Mouse (Mus musculus): ENCODE measurements at regions not wholly inside any gene's neighbourhood (a gene's known extent, or its start where the extent isn't known, plus 50 kb on each side); places are given as distances from the start of the nearest gene placed in this dataset.

GRCm38 (mm10) chrX:107015335-107015734, 73.0 kb upstream of the P2ry10 start:
- TF ChIP-seq EP300 (IDR thresholded peaks at IDR 0.05; ENCODE audit: insufficient read depth, low read depth, low read length) (no peak), POLR2A (IDR thresholded peaks at IDR 0.05; ENCODE audit: insufficient read depth, low read depth, low read length) (no peak), CTCF (IDR thresholded peaks at IDR 0.05) (peak; percentile 66)
- no peaks in the 10 kb centered on the region for H3K36me3 ChIP-seq (ENCODE audit: control insufficient read depth, insufficient read depth, low read length)
- H3K4me1 ChIP-seq (ENCODE audit: control insufficient read depth, insufficient read depth, low read length): no peaks in the 10 kb centered on the region
- intact Hi-C loops (cut with DNase I): loop anchor here (2.0 to 10.0 kb wide), 2 partner anchors 149 to 221 kb away; no protein-coding TSS in a partner anchor
- WGBS: 4% methylated on average over 1 of the region's 1 CpGs
- no peak for DNase-seq
- H3K27ac ChIP-seq: no peak overlapping the region
- no peaks in the 10 kb centered on the region for H3K27me3 ChIP-seq (ENCODE audit: control insufficient read depth, insufficient read depth, low read length)
- H3K79me2 ChIP-seq (replicated peaks; ENCODE audit: control insufficient read depth, insufficient read depth, low read length): no peaks in the 10 kb centered on the region
- no peak overlapping the region for H3K4me3 ChIP-seq
- H3K9ac ChIP-seq (ENCODE audit: low read depth, low read length): no peak overlapping the region

GRCm38 (mm10) chrX:107031726-107032125, 56.6 kb upstream of the P2ry10 start:
- no peaks in the 10 kb centered on the region for H3K4me1 ChIP-seq (ENCODE audit: control insufficient read depth, insufficient read depth, low read length)
- no peak overlapping the region for H3K9ac ChIP-seq (ENCODE audit: low read depth, low read length)
- WGBS: 38% methylated on average over 1 of the region's 1 CpGs
- no peak overlapping the region for H3K27ac ChIP-seq
- TF ChIP-seq EP300 (IDR thresholded peaks at IDR 0.05; ENCODE audit: insufficient read depth, low read depth, low read length) (no peak), CTCF (IDR thresholded peaks at IDR 0.05) (no peak), POLR2A (IDR thresholded peaks at IDR 0.05; ENCODE audit: insufficient read depth, low read depth, low read length) (no peak)
- no peak for DNase-seq
- no peak overlapping the region for H3K4me3 ChIP-seq
- no peaks in the 10 kb centered on the region for H3K36me3 ChIP-seq (ENCODE audit: control insufficient read depth, insufficient read depth, low read length)
- H3K27me3 ChIP-seq (ENCODE audit: control insufficient read depth, insufficient read depth, low read length): no peaks in the 10 kb centered on the region
- H3K79me2 ChIP-seq (replicated peaks; ENCODE audit: control insufficient read depth, insufficient read depth, low read length): no peaks in the 10 kb centered on the region
- intact Hi-C loops (cut with DNase I): no loop called here

- 69% methylated on average over 2 of the region's 2 CpGs for WGBS
- TF ChIP-seq CTCF (IDR thresholded peaks at IDR 0.05): no peak
- Histone ChIP-seq H3K27me3 (ENCODE audit: control insufficient read depth, insufficient read depth, low read length) (no peaks in the 10 kb centered on the region), H3K36me3 (ENCODE audit: control insufficient read depth, insufficient read depth, low read length) (no peaks in the 10 kb centered on the region), H3K4me1 (ENCODE audit: control insufficient read depth, insufficient read depth, low read length) (no peaks in the 10 kb centered on the region), H3K4me3 (no peak overlapping the region), H3K27ac (no peak overlapping the region), H3K79me2 (replicated peaks; ENCODE audit: control insufficient read depth, insufficient read depth, low read length) (no peaks in the 10 kb centered on the region), H3K9ac (ENCODE audit: low read depth, low read length) (no peak overlapping the region)
- no peak for DNase-seq
- intact Hi-C loops (cut with DNase I): no loop called here
Measured at GRCm38 (mm10) chrX:107038041-107038440, 50.3 kb upstream of the P2ry10 start.
